Mouse (Mus musculus): ENCODE measurements around the gene Psmd8. TPM values are rescaled to one million over a fixed set of nuclear protein-coding genes. Genes with fewer than 3 reads are reported as not detected.
"Not testable (repeated sequence)": the region's sequence is repeated elsewhere in the genome, so short reads cannot be mapped to it uniquely, and the experiment has no call there.

Psmd8 gene
- polyA plus RNA-seq, 1 experiment, result 170 TPM

GRCm38 (mm10) chr7:29212199-29212765, 31.8 kb upstream of the Psmd8 start:
- Histone ChIP-seq H3K4me1 (ENCODE audit: control insufficient read depth, insufficient read depth, low read length) (no peaks in the 10 kb centered on the region), H3K4me3 (replicated peaks; ENCODE audit: control insufficient read depth, low read depth, low read length) (peak overlapping the region; percentile 73), H3K27ac (ENCODE audit: control insufficient read depth, insufficient read depth, low read depth, low read length, poor library complexity) (no peak overlapping the region)
- WGBS, result 58% methylated on average over 26 of the region's 26 CpGs
- TF ChIP-seq CTCF (IDR thresholded peaks at IDR 0.05; ENCODE audit: control insufficient read depth, insufficient read depth, low read length), result no peak
- no peak for TF ChIP-seq POLR2A (IDR thresholded peaks at IDR 0.05; ENCODE audit: borderline replicate concordance, control insufficient read depth, low read depth, low read length)

- no peak for TF ChIP-seq CTCF (IDR thresholded peaks at IDR 0.05; ENCODE audit: control insufficient read depth, insufficient read depth, low read length)
- no peak for TF ChIP-seq POLR2A (IDR thresholded peaks at IDR 0.05; ENCODE audit: borderline replicate concordance, control insufficient read depth, low read depth, low read length)
- no peaks in the 10 kb centered on the region for H3K4me1 ChIP-seq (ENCODE audit: control insufficient read depth, insufficient read depth, low read length)
- WGBS, result 7% methylated on average over 34 of the region's 34 CpGs
- H3K27ac ChIP-seq (ENCODE audit: control insufficient read depth, insufficient read depth, low read depth, low read length, poor library complexity), result peak overlapping the region; percentile 65
- H3K4me3 ChIP-seq (replicated peaks; ENCODE audit: control insufficient read depth, low read depth, low read length), result peak overlapping the region; percentile 73
Observed at GRCm38 (mm10) chr7:29211415-29212198, 31.1 kb upstream of the Psmd8 start.

- Histone ChIP-seq H3K27ac (ENCODE audit: control insufficient read depth, insufficient read depth, low read depth, low read length, poor library complexity) (peak overlapping the region; percentile 65), H3K4me3 (replicated peaks; ENCODE audit: control insufficient read depth, low read depth, low read length) (peak overlapping the region; percentile 73)
- 15% methylated on average over 15 of the region's 15 CpGs for WGBS
- H3K4me1 ChIP-seq (ENCODE audit: control insufficient read depth, insufficient read depth, low read length), result not testable (repeated sequence)
Observed at GRCm38 (mm10) chr7:29211013-29211412, 30.5 kb upstream of the Psmd8 start.

GRCm38 (mm10) chr7:29202577-29202976, 22.1 kb upstream of the Psmd8 start:
- no peak for TF ChIP-seq POLR2A (IDR thresholded peaks at IDR 0.05; ENCODE audit: borderline replicate concordance, control insufficient read depth, low read depth, low read length)
- TF ChIP-seq CTCF (IDR thresholded peaks at IDR 0.05; ENCODE audit: control insufficient read depth, insufficient read depth, low read length), result no peak
- Histone ChIP-seq H3K4me1 (ENCODE audit: control insufficient read depth, insufficient read depth, low read length) (no peaks in the 10 kb centered on the region), H3K27ac (ENCODE audit: control insufficient read depth, insufficient read depth, low read depth, low read length, poor library complexity) (no peak overlapping the region), H3K4me3 (replicated peaks; ENCODE audit: control insufficient read depth, low read depth, low read length) (no peak overlapping the region)
- WGBS, result 51% methylated on average over 6 of the region's 6 CpGs

GRCm38 (mm10) chr7:29194230-29194629, 13.7 kb upstream of the Psmd8 start:
- WGBS, result 89% methylated on average over 1 of the region's 1 CpGs

GRCm38 (mm10) chr7:29181323-29181722, 822 bp upstream of the Psmd8 start:
- H3K4me3 ChIP-seq (replicated peaks; ENCODE audit: control insufficient read depth, low read depth, low read length); H3K27ac ChIP-seq (ENCODE audit: control insufficient read depth, insufficient read depth, low read depth, low read length, poor library complexity); H3K4me1 ChIP-seq (ENCODE audit: control insufficient read depth, insufficient read depth, low read length): not testable (repeated sequence)
- 83% methylated on average over 4 of the region's 4 CpGs for WGBS

More at GRCm38 (mm10) chr7:29194230-29194629, 13.7 kb upstream of the Psmd8 start:
- H3K4me3 ChIP-seq (replicated peaks; ENCODE audit: control insufficient read depth, low read depth, low read length); H3K27ac ChIP-seq (ENCODE audit: control insufficient read depth, insufficient read depth, low read depth, low read length, poor library complexity); H3K4me1 ChIP-seq (ENCODE audit: control insufficient read depth, insufficient read depth, low read length): not testable (repeated sequence)

GRCm38 (mm10) chr7:29180854-29181236, 344 bp upstream of the Psmd8 start:
- H3K4me3 ChIP-seq (replicated peaks; ENCODE audit: control insufficient read depth, low read depth, low read length), result peak overlapping the region; percentile 96
- H3K27ac ChIP-seq (ENCODE audit: control insufficient read depth, insufficient read depth, low read depth, low read length, poor library complexity), result peak overlapping the region; percentile 84
- 40% methylated on average over 5 of the region's 5 CpGs for WGBS
- peaks cover 2% of the 10 kb centered on the region; the same call in 1 of the 2 replicates for H3K4me1 ChIP-seq (ENCODE audit: control insufficient read depth, insufficient read depth, low read length)
- no peak for TF ChIP-seq POLR2A (IDR thresholded peaks at IDR 0.05; ENCODE audit: borderline replicate concordance, control insufficient read depth, low read depth, low read length)
- no peak for TF ChIP-seq CTCF (IDR thresholded peaks at IDR 0.05; ENCODE audit: control insufficient read depth, insufficient read depth, low read length)

- H3K4me1 ChIP-seq (ENCODE audit: control insufficient read depth, insufficient read depth, low read length), result peaks cover 2% of the 10 kb centered on the region; the same call in 1 of the 2 replicates
- peak overlapping the region; percentile 96 for H3K4me3 ChIP-seq (replicated peaks; ENCODE audit: control insufficient read depth, low read depth, low read length)
- WGBS, result 17% methylated on average over 7 of the region's 7 CpGs
- no peak overlapping the region for H3K27ac ChIP-seq (ENCODE audit: control insufficient read depth, insufficient read depth, low read depth, low read length, poor library complexity)
- no peak for TF ChIP-seq POLR2A (IDR thresholded peaks at IDR 0.05; ENCODE audit: borderline replicate concordance, control insufficient read depth, low read depth, low read length)
- TF ChIP-seq CTCF (IDR thresholded peaks at IDR 0.05; ENCODE audit: control insufficient read depth, insufficient read depth, low read length), result no peak
Observed at GRCm38 (mm10) chr7:29179323-29179722, 1.2 kb downstream of the Psmd8 start.

GRCm38 (mm10) chr7:29178106-29178505, 2.4 kb downstream of the Psmd8 start:
- Histone ChIP-seq H3K27ac (ENCODE audit: control insufficient read depth, insufficient read depth, low read depth, low read length, poor library complexity) (no peak overlapping the region), H3K4me1 (ENCODE audit: control insufficient read depth, insufficient read depth, low read length) (peaks cover 2% of the 10 kb centered on the region; the same call in 1 of the 2 replicates), H3K4me3 (replicated peaks; ENCODE audit: control insufficient read depth, low read depth, low read length) (no peak overlapping the region)
- 91% methylated on average over 4 of the region's 4 CpGs for WGBS
- TF ChIP-seq POLR2A (IDR thresholded peaks at IDR 0.05; ENCODE audit: borderline replicate concordance, control insufficient read depth, low read depth, low read length), result no peak
- no peak for TF ChIP-seq CTCF (IDR thresholded peaks at IDR 0.05; ENCODE audit: control insufficient read depth, insufficient read depth, low read length)
